Mouse (Mus musculus) limb, embryonic 15.5 days (tissue): ENCODE results near the gene Tcea3. TPM values are rescaled to one million over a fixed set of nuclear protein-coding genes. Genes with fewer than 3 reads are reported as not detected.

Experiments used
- ATAC-seq: fragments of 200-750 bp; cut with Nextera tagmentation; 2 replicates; pipeline ENCODE4 v1.8.0; 2017; ENCODE audit warnings: low read depth, moderate TSS enrichment; ENCODE audit not compliant: insufficient number of reproducible peaks, low FRiP score, low TSS enrichment
- H3K27ac ChIP-seq: fragments of 300-500 bp; sonication (generic); 2 replicates; pipeline ENCODE4 v1.5.1; 2015; ENCODE audit warnings: moderate library complexity, mild to moderate bottlenecking, inconsistent platforms
- H3K27me3 ChIP-seq: fragments of 300-500 bp; sonication (generic); 2 replicates; pipeline ENCODE4 v1.6.1; 2015; ENCODE audit warnings: inconsistent platforms
- H3K36me3 ChIP-seq: fragments of 300-500 bp; sonication (generic); 2 replicates; pipeline ENCODE4 v1.6.1; 2015; ENCODE audit warnings: inconsistent platforms
- H3K4me1 ChIP-seq: fragments of 300-500 bp; sonication (generic); 2 replicates; pipeline ENCODE4 v1.6.1; 2015; ENCODE audit warnings: inconsistent platforms
- H3K4me2 ChIP-seq: fragments of 300-500 bp; sonication (generic); 2 replicates; pipeline ENCODE4 v1.6.1; 2015; ENCODE audit warnings: mild to moderate bottlenecking, inconsistent platforms
- H3K4me3 ChIP-seq: fragments of 300-500 bp; sonication (generic); 2 replicates; pipeline ENCODE4 v1.5.1; 2015; ENCODE audit warnings: mild to moderate bottlenecking, inconsistent platforms
- H3K9ac ChIP-seq: fragments of 300-500 bp; sonication (generic); 2 replicates; pipeline ENCODE4 v1.6.1; 2015; ENCODE audit warnings: inconsistent platforms
- H3K9me3 ChIP-seq: fragments of 300-500 bp; sonication (generic); 2 replicates; pipeline ENCODE4 v1.6.1; 2016; ENCODE audit warnings: inconsistent platforms
- WGBS: fragments of 180-500 bp; shearing (Covaris S2); methylation state at CpG from one replicate; pipeline ENCODE4 v1.1.7; 2015; 5-methylcytosine and 5-hydroxymethylcytosine counted together
- polyA plus RNA-seq: library from polyadenylated mRNA; unstranded; fragments of >200 nt; fragmentation: Nextera tagmentation; extraction: Ambion mirVana; gene quantifications from 2 replicates; pipeline ENCODE4 v1.2.1, GENCODE M21; 2015

Gene Tcea3
- polyA plus RNA-seq, 1 experiment from 2014 or later: 20.6 TPM

GRCm38 (mm10) chr4:136256696-136257095, 9.2 kb downstream of the Tcea3 start:
- 62% methylated on average over 10 of the region's 10 CpGs for WGBS
- H3K9ac ChIP-seq: no peak overlapping the region
- no peak overlapping the region for H3K4me2 ChIP-seq
- H3K36me3 ChIP-seq: no peaks in the 10 kb centered on the region
- H3K27me3 ChIP-seq: no peaks in the 10 kb centered on the region
- no peak overlapping the region for H3K27ac ChIP-seq
- no peak overlapping the region for H3K4me3 ChIP-seq
- ATAC-seq: no peak
- peaks cover 5% of the 10 kb centered on the region for H3K4me1 ChIP-seq
- no peaks in the 10 kb centered on the region for H3K9me3 ChIP-seq

- no peak overlapping the region for H3K4me2 ChIP-seq
- no peak overlapping the region for H3K4me3 ChIP-seq
- no peaks in the 10 kb centered on the region for H3K9me3 ChIP-seq
- H3K9ac ChIP-seq: no peak overlapping the region
- no peak overlapping the region for H3K27ac ChIP-seq
- peaks cover 3% of the 10 kb centered on the region for H3K27me3 ChIP-seq
- WGBS: 64% methylated on average over 3 of the region's 3 CpGs
- H3K4me1 ChIP-seq: peaks cover 5% of the 10 kb centered on the region
- ATAC-seq: no peak
- no peaks in the 10 kb centered on the region for H3K36me3 ChIP-seq
Observed at GRCm38 (mm10) chr4:136259916-136260315, 12.4 kb downstream of the Tcea3 start.

GRCm38 (mm10) chr4:136260491-136261180, 13.1 kb downstream of the Tcea3 start:
- Histone ChIP-seq H3K9me3 (no peaks in the 10 kb centered on the region), H3K4me3 (no peak overlapping the region), H3K9ac (no peak overlapping the region), H3K27ac (no peak overlapping the region), H3K4me1 (peaks cover 5% of the 10 kb centered on the region), H3K4me2 (no peak overlapping the region), H3K27me3 (peaks cover 5% of the 10 kb centered on the region), H3K36me3 (no peaks in the 10 kb centered on the region)
- WGBS: 40% methylated on average over 10 of the region's 10 CpGs
- no peak for ATAC-seq

- Histone ChIP-seq H3K4me2 (no peak overlapping the region), H3K36me3 (no peaks in the 10 kb centered on the region), H3K27ac (no peak overlapping the region), H3K4me3 (no peak overlapping the region), H3K4me1 (peaks cover 5% of the 10 kb centered on the region), H3K27me3 (peaks cover 5% of the 10 kb centered on the region), H3K9me3 (no peaks in the 10 kb centered on the region), H3K9ac (no peak overlapping the region)
- no peak for ATAC-seq
- 77% methylated on average over 10 of the region's 10 CpGs for WGBS
Observed at GRCm38 (mm10) chr4:136261912-136262311, 14.4 kb downstream of the Tcea3 start.

GRCm38 (mm10) chr4:136263555-136263954, 16.0 kb downstream of the Tcea3 start:
- Histone ChIP-seq H3K9me3 (no peaks in the 10 kb centered on the region), H3K36me3 (no peaks in the 10 kb centered on the region), H3K9ac (no peak overlapping the region), H3K4me2 (no peak overlapping the region), H3K27me3 (peaks cover 5% of the 10 kb centered on the region), H3K4me1 (peaks cover 5% of the 10 kb centered on the region), H3K27ac (no peak overlapping the region), H3K4me3 (no peak overlapping the region)
- WGBS: 89% methylated on average over 4 of the region's 4 CpGs
- ATAC-seq: no peak

GRCm38 (mm10) chr4:136266716-136267343, 19.3 kb downstream of the Tcea3 start:
- WGBS: 81% methylated on average over 9 of the region's 9 CpGs
- H3K27ac ChIP-seq: no peak overlapping the region
- H3K4me2 ChIP-seq: no peak overlapping the region
- H3K9me3 ChIP-seq: no peaks in the 10 kb centered on the region
- ATAC-seq: no peak
- no peaks in the 10 kb centered on the region for H3K4me1 ChIP-seq
- H3K4me3 ChIP-seq: no peak overlapping the region
- H3K36me3 ChIP-seq: no peaks in the 10 kb centered on the region
- H3K27me3 ChIP-seq: peaks cover 5% of the 10 kb centered on the region
- H3K9ac ChIP-seq: no peak overlapping the region

- H3K27me3 ChIP-seq: peaks cover 5% of the 10 kb centered on the region
- no peaks in the 10 kb centered on the region for H3K4me1 ChIP-seq
- H3K4me2 ChIP-seq: no peak overlapping the region
- no peak overlapping the region for H3K4me3 ChIP-seq
- 88% methylated on average over 1 of the region's 1 CpGs for WGBS
- peaks cover 12% of the 10 kb centered on the region for H3K36me3 ChIP-seq
- peaks cover 11% of the 10 kb centered on the region; the same call in 1 of the 2 replicates for H3K9me3 ChIP-seq
- no peak overlapping the region for H3K9ac ChIP-seq
- 0 out of 2 replicates have a peak, but pooled peaks have one; percentile 32 for ATAC-seq
- no peak overlapping the region for H3K27ac ChIP-seq
Observed at GRCm38 (mm10) chr4:136268912-136269311, 21.4 kb downstream of the Tcea3 start.

GRCm38 (mm10) chr4:136270648-136271047, 23.1 kb downstream of the Tcea3 start:
- H3K27me3 ChIP-seq: no peaks in the 10 kb centered on the region
- peaks cover 12% of the 10 kb centered on the region for H3K36me3 ChIP-seq
- no peak overlapping the region for H3K4me3 ChIP-seq
- no peaks in the 10 kb centered on the region for H3K4me1 ChIP-seq
- no peak overlapping the region for H3K4me2 ChIP-seq
- WGBS: 87% methylated on average over 8 of the region's 8 CpGs
- no peak for ATAC-seq
- H3K27ac ChIP-seq: no peak overlapping the region
- H3K9me3 ChIP-seq: peaks cover 11% of the 10 kb centered on the region; the same call in 1 of the 2 replicates
- H3K9ac ChIP-seq: no peak overlapping the region

GRCm38 (mm10) chr4:136281097-136281496, 33.6 kb downstream of the Tcea3 start:
- no peak for ATAC-seq
- Histone ChIP-seq H3K4me2 (no peak overlapping the region), H3K4me3 (no peak overlapping the region), H3K4me1 (peaks cover 33% of the 10 kb centered on the region), H3K36me3 (no peaks in the 10 kb centered on the region), H3K9ac (no peak overlapping the region), H3K9me3 (no peaks in the 10 kb centered on the region), H3K27me3 (no peaks in the 10 kb centered on the region), H3K27ac (no peak overlapping the region)
- WGBS: 66% methylated on average over 8 of the region's 8 CpGs

GRCm38 (mm10) chr4:136281611-136282010, 34.1 kb downstream of the Tcea3 start:
- Histone ChIP-seq H3K27ac (no peak overlapping the region), H3K27me3 (no peaks in the 10 kb centered on the region), H3K9ac (no peak overlapping the region), H3K4me1 (peaks cover 36% of the 10 kb centered on the region), H3K36me3 (no peaks in the 10 kb centered on the region), H3K4me2 (no peak overlapping the region), H3K9me3 (no peaks in the 10 kb centered on the region), H3K4me3 (no peak overlapping the region)
- ATAC-seq: no peak
- WGBS: 41% methylated on average over 9 of the region's 9 CpGs

- H3K9me3 ChIP-seq: no peaks in the 10 kb centered on the region
- peaks cover 8% of the 10 kb centered on the region for H3K36me3 ChIP-seq
- peaks cover 46% of the 10 kb centered on the region for H3K4me1 ChIP-seq
- H3K4me3 ChIP-seq: no peak overlapping the region
- no peak overlapping the region for H3K4me2 ChIP-seq
- ATAC-seq: no peak
- H3K27ac ChIP-seq: peak overlapping the region; percentile 95
- no peaks in the 10 kb centered on the region for H3K27me3 ChIP-seq
- H3K9ac ChIP-seq: no peak overlapping the region
- WGBS: 52% methylated on average over 10 of the region's 10 CpGs
Observed at GRCm38 (mm10) chr4:136282621-136283480, 35.3 kb downstream of the Tcea3 start.

- no peak for ATAC-seq
- H3K27me3 ChIP-seq: no peaks in the 10 kb centered on the region
- peaks cover 46% of the 10 kb centered on the region for H3K4me1 ChIP-seq
- 33% methylated on average over 2 of the region's 2 CpGs for WGBS
- H3K4me3 ChIP-seq: no peak overlapping the region
- no peak overlapping the region for H3K9ac ChIP-seq
- peaks cover 17% of the 10 kb centered on the region for H3K36me3 ChIP-seq
- H3K4me2 ChIP-seq: 0 out of 2 replicates have a peak overlapping the region, but pooled peaks have one; percentile 13
- H3K27ac ChIP-seq: peak overlapping the region; percentile 95
- no peaks in the 10 kb centered on the region for H3K9me3 ChIP-seq
Observed at GRCm38 (mm10) chr4:136283783-136284182, 36.3 kb downstream of the Tcea3 start.
